ENCODE assay signal across 10 mouse cellular contexts in genomic region chr2:144183371-144183944, GRCm38 (mm10).
DNase-seq lines count a peak whose midpoint lies in the region; ATAC-seq and TF ChIP-seq lines count a peak whose summit lies in the region.
"Had no signal": no experiment of that assay in that cellular context is flagged by ENCODE, and none has a peak within 500 bp of the region (broad histone marks: within the 10 kb centered on the region; RNA-seq: fewer than 3 reads in every experiment).

No protein-coding gene starts in this region.

- H3K4me2 ChIP-seq in heart, embryonic 15.5 days = no peak overlapping the region
- no peak overlapping the region for H3K4me2 ChIP-seq in lung, postnatal 0 days (replicated peaks; ENCODE audit: low read depth, low read length)
- H3K4me2 ChIP-seq: limb, embryonic 15.5 days; neural tube, embryonic 12.5 days had no signal

- peaks cover 10% of the 10 kb centered on the region for H3K4me1 ChIP-seq in heart, embryonic 15.5 days (replicated peaks)
- H3K4me1 ChIP-seq in lung, postnatal 0 days (ENCODE audit: insufficient read depth, low read depth, low read length) = no peaks in the 10 kb centered on the region; the same call in 1 of the 2 replicates
- H3K4me1 ChIP-seq in thymus, adult 2 months (replicated peaks; ENCODE audit: control insufficient read depth, insufficient read depth, low read length) = 0 out of 2 replicates have a peak, but pooled peaks cover 3% of the 10 kb centered on the region
- H3K4me1 ChIP-seq: neural tube, embryonic 12.5 days had no signal

- H3K27me3 ChIP-seq in heart, embryonic 15.5 days = no peaks in the 10 kb centered on the region
- H3K27me3 ChIP-seq in lung, postnatal 0 days (replicated peaks; ENCODE audit: insufficient read depth, low read length) = no peaks in the 10 kb centered on the region
- H3K27me3 ChIP-seq in thymus, adult 2 months (ENCODE audit: control insufficient read depth, insufficient read depth, low read length) = no peaks in the 10 kb centered on the region
- H3K27me3 ChIP-seq: limb, embryonic 15.5 days; neural tube, embryonic 12.5 days had no signal

- no peaks in the 10 kb centered on the region for H3K36me3 ChIP-seq in heart, embryonic 15.5 days
- H3K36me3 ChIP-seq in lung, postnatal 0 days (ENCODE audit: insufficient read depth, low read length) = no peaks in the 10 kb centered on the region
- H3K36me3 ChIP-seq in thymus, adult 2 months (ENCODE audit: control insufficient read depth, insufficient read depth, low read length) = no peaks in the 10 kb centered on the region
- H3K36me3 ChIP-seq: limb, embryonic 15.5 days; neural tube, embryonic 12.5 days had no signal

- no peak for TF ChIP-seq POLR2A in thymus, adult 2 months (IDR thresholded peaks at IDR 0.05; ENCODE audit: control insufficient read depth, extremely low read depth, insufficient read depth, low read length, poor library complexity)

- H3K4me3 ChIP-seq in heart, embryonic 15.5 days = no peak overlapping the region
- H3K4me3 ChIP-seq in lung, postnatal 0 days (ENCODE audit: low read depth, low read length) = no peak overlapping the region
- no peak overlapping the region for H3K4me3 ChIP-seq in thymus, adult 2 months (ENCODE audit: control insufficient read depth, insufficient read depth, low read length)
- H3K4me3 ChIP-seq: limb, embryonic 15.5 days; neural tube, embryonic 12.5 days had no signal

- DNase-seq in cerebellum, adult 9-10 months = peak; percentile 18
- no peak for DNase-seq in cerebellum, adult 9-11 months
- peak; percentile 13 to 31 for DNase-seq in layer of hippocampus, postnatal 10 days (ENCODE audit: low spot score in 2 of 2)
- DNase-seq in layer of hippocampus, adult 9-10 months (ENCODE audit: low spot score) = no peak
- peak; percentile 68 for DNase-seq in lung, postnatal 0 days (ENCODE audit: low spot score)
- no peak for DNase-seq in thymus, adult 2 months
- no peak for DNase-seq in layer of hippocampus, postnatal 36 days

- 55% methylated on average over 5 of the region's 5 CpGs for WGBS in heart, embryonic 15.5 days
- WGBS in lung, postnatal 0 days = 55% methylated on average over 5 of the region's 5 CpGs
- WGBS in thymus, adult 2 months = 94% methylated on average over 5 of the region's 5 CpGs

- 0 out of 2 replicates have a peak, but pooled peaks have one; percentile 35 for ATAC-seq in heart, embryonic 15.5 days (replicated peaks; ENCODE audit: insufficient number of reproducible peaks, insufficient read depth, low FRiP score, low read depth)
- peak; percentile 52; the same call in 1 of the 2 replicates for ATAC-seq in lung, postnatal 0 days

- no peak overlapping the region for H3K9ac ChIP-seq in heart, embryonic 15.5 days
- no peak overlapping the region for H3K9ac ChIP-seq in lung, postnatal 0 days (replicated peaks; ENCODE audit: low read depth)
- H3K9ac ChIP-seq: limb, embryonic 15.5 days; neural tube, embryonic 12.5 days had no signal

- TF ChIP-seq EP300 in lung, postnatal 0 days (IDR thresholded peaks at IDR 0.05) = no peak

- no peak for TF ChIP-seq CTCF in lung, postnatal 0 days (IDR thresholded peaks at IDR 0.05)
- TF ChIP-seq CTCF in thymus, adult 2 months (IDR thresholded peaks at IDR 0.05; ENCODE audit: borderline replicate concordance, control insufficient read depth, extremely low read depth, insufficient read depth, low read length, poor library complexity) = no peak

- no peaks in the 10 kb centered on the region for H3K9me3 ChIP-seq in heart, embryonic 15.5 days (replicated peaks)
- H3K9me3 ChIP-seq in lung, postnatal 0 days (ENCODE audit: low read length) = no peaks in the 10 kb centered on the region
- H3K9me3 ChIP-seq: limb, embryonic 15.5 days; neural tube, embryonic 12.5 days had no signal

- peak overlapping the region; percentile 66 for H3K27ac ChIP-seq in heart, embryonic 15.5 days
- no peak overlapping the region for H3K27ac ChIP-seq in lung, postnatal 0 days (ENCODE audit: low read length)
- no peak overlapping the region for H3K27ac ChIP-seq in thymus, adult 2 months (ENCODE audit: control insufficient read depth, insufficient read depth, low read length)
- H3K27ac ChIP-seq: limb, embryonic 15.5 days; neural tube, embryonic 12.5 days had no signal

Comparison
In these comparisons a context has a peak if more than half of its experiments do, and no peak if none do; other contexts are left out.
1. DNase-seq: peak in cerebellum, adult 9-10 months (single experiment), layer of hippocampus, postnatal 10 days (2 of 2) and lung, postnatal 0 days (single experiment); none in cerebellum, adult 9-11 months (single experiment), layer of hippocampus, adult 9-10 months (single experiment), thymus, adult 2 months (single experiment) and layer of hippocampus, postnatal 36 days (0 of 2).